Mouse (Mus musculus): ENCODE results near the gene Crlf1. TPM values are rescaled to one million over a fixed set of nuclear protein-coding genes. Genes with fewer than 3 reads are reported as not detected.

The Crlf1 gene
- polyA plus RNA-seq, 1 experiment = not detected

GRCm38 (mm10) chr8:70519606-70520005 lies 26.6 kb downstream of the Crlf1 start:
- no peaks in the 10 kb centered on the region for H3K4me1 ChIP-seq (ENCODE audit: control insufficient read depth, insufficient read depth, low read length)
- TF ChIP-seq POLR2A (IDR thresholded peaks at IDR 0.05; ENCODE audit: insufficient read depth, low read depth, low read length) (no peak), CTCF (IDR thresholded peaks at IDR 0.05; ENCODE audit: insufficient read depth, low read depth, low read length) (no peak)
- WGBS = 45% methylated on average over 2 of the region's 2 CpGs
- H3K4me3 ChIP-seq (ENCODE audit: insufficient read depth, low read depth, low read length) = no peak overlapping the region
- no peak overlapping the region for H3K27ac ChIP-seq (ENCODE audit: insufficient read depth, low read depth, low read length)

DNA sequence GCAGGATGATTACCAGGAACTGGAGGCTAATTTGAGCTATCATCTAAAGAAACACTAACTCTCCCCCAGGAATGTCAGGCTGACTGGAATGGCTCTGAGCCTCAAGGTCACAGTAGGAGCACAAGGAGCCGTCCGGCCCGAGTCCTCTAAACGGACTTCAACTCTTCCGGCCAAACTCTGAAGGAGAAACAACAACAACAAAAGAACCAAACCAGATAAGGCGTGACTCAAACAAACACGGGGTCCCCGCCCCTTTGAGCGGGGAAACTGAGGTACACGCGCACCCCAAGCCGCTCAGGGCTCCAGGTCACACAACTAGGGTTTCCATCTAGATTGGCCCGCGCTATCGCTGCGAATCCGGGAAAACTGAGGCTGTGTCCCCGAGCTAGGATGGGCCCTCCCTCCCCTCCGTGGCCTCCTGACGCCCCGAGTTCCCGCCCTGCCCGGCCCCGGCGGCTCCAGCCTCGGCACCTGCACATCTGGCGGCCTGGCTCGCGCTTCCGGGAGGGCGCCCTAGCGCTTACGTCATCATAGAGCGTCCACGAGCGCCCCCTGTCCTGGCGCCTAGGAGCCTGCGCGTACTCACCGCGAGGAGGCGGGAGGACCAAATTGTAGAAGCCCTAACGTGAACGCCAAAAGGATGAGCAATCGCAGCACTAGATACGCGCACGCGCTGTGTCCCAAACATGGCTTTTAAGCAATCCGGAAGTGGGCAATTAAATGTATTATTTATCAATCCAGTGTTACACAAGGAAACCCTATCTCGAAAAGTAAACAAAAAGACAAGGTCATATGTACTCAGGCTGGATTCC lies 29.8 kb downstream of the Crlf1 start:
- peak overlapping the region; percentile 89 for H3K27ac ChIP-seq (ENCODE audit: insufficient read depth, low read depth, low read length)
- H3K4me1 ChIP-seq (ENCODE audit: control insufficient read depth, insufficient read depth, low read length) = no peaks in the 10 kb centered on the region
- peak overlapping the region; percentile 77 for H3K4me3 ChIP-seq (ENCODE audit: insufficient read depth, low read depth, low read length)
- under 1% methylated on average over 51 of the region's 51 CpGs for WGBS
- TF ChIP-seq POLR2A (IDR thresholded peaks at IDR 0.05; ENCODE audit: insufficient read depth, low read depth, low read length) = peak; percentile 87
- 0 out of 2 replicates have a peak, but pooled peaks have one; percentile 13 for TF ChIP-seq CTCF (IDR thresholded peaks at IDR 0.05; ENCODE audit: insufficient read depth, low read depth, low read length)

DNA sequence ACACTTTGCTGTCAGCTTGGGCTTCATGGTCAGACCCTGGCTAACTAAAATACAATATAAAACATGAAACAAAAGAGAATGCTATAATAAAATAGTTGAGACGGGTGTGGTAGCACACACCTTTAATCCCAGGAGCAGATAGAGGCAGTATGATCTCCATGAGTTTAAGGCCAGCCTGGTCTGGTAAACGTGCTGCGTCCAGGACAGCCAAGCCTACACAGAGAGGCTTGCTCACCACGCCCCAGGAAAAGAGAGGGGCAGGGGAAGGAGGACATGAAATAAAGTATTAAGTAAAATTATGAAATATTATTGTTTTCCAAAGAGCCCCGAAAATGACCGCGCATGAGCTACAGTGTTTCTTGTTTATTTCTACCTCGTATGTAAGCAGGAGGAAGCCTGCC lies 34.2 kb downstream of the Crlf1 start:
- peak overlapping the region; percentile 63 for H3K27ac ChIP-seq (ENCODE audit: insufficient read depth, low read depth, low read length)
- TF ChIP-seq CTCF (IDR thresholded peaks at IDR 0.05; ENCODE audit: insufficient read depth, low read depth, low read length) (no peak), POLR2A (IDR thresholded peaks at IDR 0.05; ENCODE audit: insufficient read depth, low read depth, low read length) (no peak)
- WGBS = under 1% methylated on average over 8 of the region's 8 CpGs

GRCm38 (mm10) chr8:70527512-70528181 lies 34.7 kb downstream of the Crlf1 start, which contains the start of the genes Fkbp8 and Kxd1:
Fkbp8 (plus strand) TSS chr8:70527724.
Kxd1 (minus strand) TSS chr8:70527956.
- 1% methylated on average over 61 of the region's 61 CpGs for WGBS
- peaks cover 12% of the 10 kb centered on the region for H3K4me1 ChIP-seq (ENCODE audit: control insufficient read depth, insufficient read depth, low read length)
- H3K27ac ChIP-seq (ENCODE audit: insufficient read depth, low read depth, low read length) = peak within 1 kb of the TSS; percentile 63
- peak within 1 kb of the TSS; percentile 89 for H3K4me3 ChIP-seq (ENCODE audit: insufficient read depth, low read depth, low read length)
- TF ChIP-seq POLR2A (IDR thresholded peaks at IDR 0.05; ENCODE audit: insufficient read depth, low read depth, low read length) = no peak
- TF ChIP-seq CTCF (IDR thresholded peaks at IDR 0.05; ENCODE audit: insufficient read depth, low read depth, low read length) = no peak

More for the DNA sequence above, 34.2 kb downstream of the Crlf1 start:
- Histone ChIP-seq H3K4me3 (ENCODE audit: insufficient read depth, low read depth, low read length) (peak overlapping the region; percentile 89), H3K4me1 (ENCODE audit: control insufficient read depth, insufficient read depth, low read length) (peaks cover 12% of the 10 kb centered on the region)

- Histone ChIP-seq H3K4me1 (ENCODE audit: control insufficient read depth, insufficient read depth, low read length) (peaks cover 12% of the 10 kb centered on the region), H3K27ac (ENCODE audit: insufficient read depth, low read depth, low read length) (0 out of 2 replicates have a peak overlapping the region, but pooled peaks have one; percentile 38), H3K4me3 (ENCODE audit: insufficient read depth, low read depth, low read length) (peak overlapping the region; percentile 89)
- WGBS = 23% methylated on average over 13 of the region's 13 CpGs
- no peak for TF ChIP-seq POLR2A (IDR thresholded peaks at IDR 0.05; ENCODE audit: insufficient read depth, low read depth, low read length)
- TF ChIP-seq CTCF (IDR thresholded peaks at IDR 0.05; ENCODE audit: insufficient read depth, low read depth, low read length) = no peak
These were observed 35.3 kb downstream of the Crlf1 start for GRCm38 (mm10) chr8:70528182-70528797.

- TF ChIP-seq CTCF (IDR thresholded peaks at IDR 0.05; ENCODE audit: insufficient read depth, low read depth, low read length) (no peak), POLR2A (IDR thresholded peaks at IDR 0.05; ENCODE audit: insufficient read depth, low read depth, low read length) (no peak)
- WGBS = 70% methylated on average over 5 of the region's 5 CpGs
- H3K27ac ChIP-seq (ENCODE audit: insufficient read depth, low read depth, low read length) = no peak overlapping the region
These were observed 36.3 kb downstream of the Crlf1 start for GRCm38 (mm10) chr8:70529299-70529698.

GRCm38 (mm10) chr8:70529741-70530161 lies 36.8 kb downstream of the Crlf1 start:
- TF ChIP-seq CTCF (IDR thresholded peaks at IDR 0.05; ENCODE audit: insufficient read depth, low read depth, low read length) = no peak
- TF ChIP-seq POLR2A (IDR thresholded peaks at IDR 0.05; ENCODE audit: insufficient read depth, low read depth, low read length) = no peak
- 72% methylated on average over 3 of the region's 3 CpGs for WGBS
- Histone ChIP-seq H3K4me3 (ENCODE audit: insufficient read depth, low read depth, low read length) (no peak overlapping the region), H3K4me1 (ENCODE audit: control insufficient read depth, insufficient read depth, low read length) (peaks cover 14% of the 10 kb centered on the region), H3K27ac (ENCODE audit: insufficient read depth, low read depth, low read length) (no peak overlapping the region)

More at GRCm38 (mm10) chr8:70529299-70529698, 36.3 kb downstream of the Crlf1 start:
- Histone ChIP-seq H3K4me3 (ENCODE audit: insufficient read depth, low read depth, low read length) (no peak overlapping the region), H3K4me1 (ENCODE audit: control insufficient read depth, insufficient read depth, low read length) (peaks cover 13% of the 10 kb centered on the region)

- TF ChIP-seq POLR2A (IDR thresholded peaks at IDR 0.05; ENCODE audit: insufficient read depth, low read depth, low read length) = no peak
- TF ChIP-seq CTCF (IDR thresholded peaks at IDR 0.05; ENCODE audit: insufficient read depth, low read depth, low read length) = no peak
- WGBS = 80% methylated on average over 2 of the region's 2 CpGs
- H3K27ac ChIP-seq (ENCODE audit: insufficient read depth, low read depth, low read length) = no peak overlapping the region
- no peak overlapping the region for H3K4me3 ChIP-seq (ENCODE audit: insufficient read depth, low read depth, low read length)
- H3K4me1 ChIP-seq (ENCODE audit: control insufficient read depth, insufficient read depth, low read length) = peaks cover 14% of the 10 kb centered on the region
These were observed 37.4 kb downstream of the Crlf1 start for GRCm38 (mm10) chr8:70530314-70530713.
